Mouse (Mus musculus): ENCODE measurements around the gene Tbc1d1. TPM values are rescaled to one million over a fixed set of nuclear protein-coding genes. Genes with fewer than 3 reads are reported as not detected.

The Tbc1d1 gene
- total and polyA plus RNA-seq, 2 experiments from 2014 or later, result 5.9 to 20.5 TPM

DNA sequence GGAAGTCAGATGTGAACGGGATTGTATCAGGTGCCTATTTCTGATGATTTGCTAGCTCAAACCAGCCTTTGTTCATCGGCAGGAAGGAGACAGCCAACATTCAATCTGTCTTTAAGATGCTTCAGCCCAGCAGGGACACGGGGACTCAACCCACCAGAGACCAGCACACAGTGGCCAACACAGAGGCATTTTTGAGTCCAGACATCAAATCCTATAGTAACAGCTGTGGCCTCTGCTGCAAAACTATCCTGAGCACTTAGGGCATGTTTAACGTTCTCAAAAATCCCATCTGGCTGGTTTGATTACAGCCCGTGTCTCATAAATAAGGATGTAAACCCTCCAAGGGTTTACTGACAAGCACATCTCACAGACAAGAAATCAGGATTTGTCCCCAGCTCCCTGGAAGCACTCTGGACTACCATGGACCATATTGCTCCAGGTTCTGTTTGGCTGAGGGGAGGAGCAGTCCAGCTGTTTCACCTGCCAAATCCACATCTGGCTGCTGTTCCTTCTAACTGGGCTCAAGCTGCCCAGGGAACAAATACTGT, 207.8 kb downstream of the Tbc1d1 start:
- no peaks in the 10 kb centered on the region for H3K36me3 ChIP-seq (ENCODE audit: insufficient read depth)
- no peak for TF ChIP-seq CTCF (IDR thresholded peaks at IDR 0.05; ENCODE audit: low read depth)
- H3K9me3 ChIP-seq (ENCODE audit: low read length), result no peaks in the 10 kb centered on the region
- DNase-seq (no peak), ATAC-seq (peak; percentile 12; the same call in 1 of the 2 replicates)
- WGBS, result 49% methylated on average over 5 of the region's 5 CpGs
- H3K9ac ChIP-seq, result no peak overlapping the region
- H3K4me3 ChIP-seq (ENCODE audit: low read depth, low read length), result no peak overlapping the region
- H3K27me3 ChIP-seq (ENCODE audit: insufficient read depth, low read length), result no peaks in the 10 kb centered on the region
- H3K27ac ChIP-seq (ENCODE audit: low read depth, low read length), result peak overlapping the region; percentile 54
- H3K4me1 ChIP-seq (ENCODE audit: insufficient read depth), result peaks cover 6% of the 10 kb centered on the region; the same call in 1 of the 2 replicates
- no peak overlapping the region for H3K4me2 ChIP-seq (ENCODE audit: low read depth)

DNA sequence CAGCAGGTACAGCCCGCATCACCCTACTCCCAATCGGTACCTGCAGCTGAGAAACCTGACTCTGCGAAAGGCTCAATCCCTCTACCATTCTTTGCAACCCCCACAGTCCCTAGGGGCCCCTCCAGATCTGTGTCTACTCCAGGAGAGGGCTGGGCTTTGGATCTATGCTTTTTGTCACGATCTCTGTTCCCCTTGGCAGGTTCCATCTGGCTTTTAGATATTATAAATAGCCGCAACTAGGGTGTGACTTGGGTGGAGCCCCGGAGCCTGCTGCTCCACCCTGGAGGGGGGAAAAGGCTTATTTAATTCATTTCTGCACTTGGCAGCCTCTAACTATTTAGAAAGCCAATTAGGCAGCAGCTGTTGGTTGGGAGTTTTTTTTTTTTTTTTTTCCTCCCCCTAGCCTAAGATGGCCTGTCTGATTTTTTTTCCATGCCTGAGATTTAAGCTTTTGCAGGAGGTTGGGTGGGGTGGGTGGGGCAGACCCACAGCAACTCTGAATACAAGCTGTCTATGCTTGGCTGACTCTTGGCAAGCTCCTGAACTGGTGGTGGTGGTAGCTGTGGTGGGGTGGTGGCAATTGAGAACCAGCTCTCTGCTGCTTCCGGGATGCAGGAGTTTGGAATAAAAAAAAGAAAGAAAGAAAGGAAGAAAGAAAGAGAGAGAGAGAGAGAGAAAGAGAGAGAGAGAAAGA, 208.5 kb downstream of the Tbc1d1 start:
- DNase-seq (peak; percentile 52), ATAC-seq (peak; percentile 79)
- Histone ChIP-seq H3K4me3 (ENCODE audit: low read depth, low read length) (no peak overlapping the region), H3K9ac (no peak overlapping the region), H3K4me2 (ENCODE audit: low read depth) (no peak overlapping the region), H3K27me3 (ENCODE audit: insufficient read depth, low read length) (no peaks in the 10 kb centered on the region), H3K27ac (ENCODE audit: low read depth, low read length) (peak overlapping the region; percentile 54), H3K36me3 (ENCODE audit: insufficient read depth) (no peaks in the 10 kb centered on the region), H3K9me3 (ENCODE audit: low read length) (no peaks in the 10 kb centered on the region), H3K4me1 (ENCODE audit: insufficient read depth) (peaks cover 6% of the 10 kb centered on the region; the same call in 1 of the 2 replicates)
- WGBS, result 22% methylated on average over 7 of the region's 7 CpGs
- TF ChIP-seq CTCF (IDR thresholded peaks at IDR 0.05; ENCODE audit: low read depth), result no peak

DNA sequence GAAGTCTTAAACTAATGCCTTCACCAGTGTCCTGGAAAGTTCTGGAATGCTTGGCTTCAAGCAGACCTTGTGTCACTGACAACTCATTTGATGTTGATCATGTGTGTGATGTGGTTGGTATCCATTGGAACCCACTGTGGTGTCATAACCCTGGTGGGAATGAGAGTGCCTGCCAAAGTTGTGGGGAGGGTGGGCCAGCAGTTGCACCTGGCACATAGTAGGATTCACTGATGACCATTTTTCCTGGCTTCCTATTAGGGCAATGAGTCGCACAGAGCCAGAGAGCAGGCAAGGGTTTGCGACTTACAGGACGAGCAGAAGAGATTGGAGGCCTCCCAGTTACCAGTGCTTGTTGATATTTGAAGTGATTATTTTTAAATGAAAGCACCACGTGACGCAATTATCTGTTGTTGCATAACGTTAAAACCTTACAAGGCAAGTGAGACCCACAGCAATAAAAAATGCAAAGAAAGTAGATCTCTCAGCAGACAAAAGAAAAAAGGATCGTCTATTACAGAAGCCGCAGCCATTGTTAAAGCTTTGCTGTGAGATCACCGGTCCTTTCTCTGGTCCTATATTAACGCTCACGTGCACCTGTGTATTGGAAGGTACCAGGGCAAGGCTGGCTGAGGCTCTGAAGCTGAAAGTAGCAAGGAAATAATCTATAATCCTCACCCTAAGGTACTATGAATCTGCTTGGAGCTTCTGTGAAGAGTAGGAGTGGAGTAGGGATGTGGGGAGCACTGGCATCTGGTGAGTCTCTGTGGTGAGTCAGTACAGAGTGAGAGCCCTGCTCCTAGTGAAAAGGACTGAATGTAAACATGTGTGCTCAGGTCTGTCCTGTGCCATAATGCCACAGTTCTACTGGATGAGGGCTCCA, 209.3 kb downstream of the Tbc1d1 start:
- ATAC-seq, result no peak
- WGBS, result 53% methylated on average over 11 of the region's 11 CpGs
- Histone ChIP-seq H3K9me3 (ENCODE audit: low read length) (no peaks in the 10 kb centered on the region), H3K27me3 (ENCODE audit: insufficient read depth, low read length) (no peaks in the 10 kb centered on the region), H3K4me1 (ENCODE audit: insufficient read depth) (peaks cover 6% of the 10 kb centered on the region; the same call in 1 of the 2 replicates), H3K4me2 (ENCODE audit: low read depth) (no peak overlapping the region), H3K27ac (ENCODE audit: low read depth, low read length) (no peak overlapping the region), H3K4me3 (ENCODE audit: low read depth, low read length) (no peak overlapping the region), H3K36me3 (ENCODE audit: insufficient read depth) (no peaks in the 10 kb centered on the region), H3K9ac (no peak overlapping the region)
- TF ChIP-seq CTCF (IDR thresholded peaks at IDR 0.05; ENCODE audit: low read depth), result no peak
- DNase-seq, result no peak

DNA sequence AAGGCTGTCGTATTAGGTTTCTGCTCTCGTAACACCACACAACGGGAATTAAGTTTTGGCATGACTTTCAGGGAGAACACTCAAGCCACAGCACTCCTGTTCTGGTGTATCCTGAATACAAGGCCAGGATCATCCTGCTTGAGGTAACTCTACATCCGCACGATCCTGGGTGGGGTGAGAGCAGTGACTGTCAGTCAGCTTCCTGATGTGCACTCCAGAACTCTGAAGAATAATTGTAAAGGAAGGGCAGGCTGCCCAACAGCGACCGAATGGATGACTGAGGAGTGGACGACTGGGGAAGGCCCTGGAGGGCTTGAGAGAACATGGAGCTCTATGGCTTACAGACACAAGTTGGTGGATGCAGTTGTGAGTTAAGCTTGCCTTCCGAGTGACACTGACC, 210.0 kb downstream of the Tbc1d1 start:
- no peak for DNase-seq
- Histone ChIP-seq H3K9ac (no peak overlapping the region), H3K9me3 (ENCODE audit: low read length) (no peaks in the 10 kb centered on the region), H3K36me3 (ENCODE audit: insufficient read depth) (no peaks in the 10 kb centered on the region), H3K4me1 (ENCODE audit: insufficient read depth) (peaks cover 6% of the 10 kb centered on the region; the same call in 1 of the 2 replicates), H3K27me3 (ENCODE audit: insufficient read depth, low read length) (no peaks in the 10 kb centered on the region), H3K4me2 (ENCODE audit: low read depth) (no peak overlapping the region), H3K27ac (ENCODE audit: low read depth, low read length) (no peak overlapping the region), H3K4me3 (ENCODE audit: low read depth, low read length) (no peak overlapping the region)
- ATAC-seq, result no peak
- WGBS, result 85% methylated on average over 9 of the region's 9 CpGs
- no peak for TF ChIP-seq CTCF (IDR thresholded peaks at IDR 0.05; ENCODE audit: low read depth)

DNA sequence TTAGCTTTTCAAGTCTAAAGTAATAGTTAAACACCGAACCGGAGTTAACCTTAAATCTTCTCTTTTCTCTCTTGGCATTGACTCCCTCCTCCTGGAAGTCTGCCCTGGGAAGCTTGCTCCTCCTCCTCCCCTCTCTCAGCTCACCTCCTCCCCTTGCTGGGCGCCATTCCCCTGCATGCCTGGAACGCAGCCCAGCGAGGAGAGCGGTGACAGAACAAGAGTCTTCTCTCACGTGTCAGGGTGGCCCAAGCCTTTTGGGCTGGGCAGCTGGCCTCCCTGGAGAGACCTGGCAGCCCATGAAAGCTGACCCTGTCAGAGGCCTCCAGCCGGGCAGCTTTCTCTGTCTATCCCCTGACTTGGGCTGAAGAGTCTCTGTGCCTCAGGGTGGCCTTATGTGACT, 211.3 kb downstream of the Tbc1d1 start:
- Histone ChIP-seq H3K9me3 (ENCODE audit: low read length) (no peaks in the 10 kb centered on the region), H3K4me3 (ENCODE audit: low read depth, low read length) (no peak overlapping the region), H3K9ac (no peak overlapping the region), H3K36me3 (ENCODE audit: insufficient read depth) (no peaks in the 10 kb centered on the region), H3K4me2 (ENCODE audit: low read depth) (no peak overlapping the region), H3K4me1 (ENCODE audit: insufficient read depth) (peaks cover 6% of the 10 kb centered on the region; the same call in 1 of the 2 replicates), H3K27me3 (ENCODE audit: insufficient read depth, low read length) (no peaks in the 10 kb centered on the region), H3K27ac (ENCODE audit: low read depth, low read length) (no peak overlapping the region)
- TF ChIP-seq CTCF (IDR thresholded peaks at IDR 0.05; ENCODE audit: low read depth), result no peak
- ATAC-seq, result peak; percentile 34
- WGBS, result 6% methylated on average over 8 of the region's 8 CpGs
- DNase-seq, result peak; percentile 63

DNA sequence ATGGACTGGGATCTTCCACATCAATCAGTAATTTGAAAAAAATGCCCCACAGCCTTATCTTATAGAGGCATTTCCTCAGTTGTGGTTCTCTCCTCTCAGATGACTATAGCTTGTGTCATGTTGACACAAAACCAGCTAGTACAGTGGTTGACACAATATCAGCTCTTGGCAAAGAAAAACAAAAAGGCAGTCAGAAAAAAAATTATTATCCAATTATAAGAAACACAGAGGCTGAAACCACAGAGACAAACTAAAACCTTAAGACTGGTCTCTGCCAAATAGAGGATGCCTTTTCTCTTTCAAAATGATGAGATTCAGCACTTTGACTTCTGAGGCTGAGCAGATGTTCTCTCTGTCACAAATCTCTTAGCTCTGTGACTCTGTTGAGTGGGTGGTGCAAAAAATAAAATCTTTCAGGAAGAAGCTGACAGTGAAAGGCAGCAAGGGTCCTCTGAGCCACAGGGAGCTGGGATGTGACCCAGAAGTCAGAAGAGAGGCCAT, 215.3 kb downstream of the Tbc1d1 start:
- Histone ChIP-seq H3K9me3 (ENCODE audit: low read length) (no peaks in the 10 kb centered on the region), H3K4me2 (ENCODE audit: low read depth) (no peak overlapping the region), H3K4me3 (ENCODE audit: low read depth, low read length) (no peak overlapping the region), H3K27ac (ENCODE audit: low read depth, low read length) (no peak overlapping the region), H3K36me3 (ENCODE audit: insufficient read depth) (no peaks in the 10 kb centered on the region), H3K4me1 (ENCODE audit: insufficient read depth) (no peaks in the 10 kb centered on the region), H3K27me3 (ENCODE audit: insufficient read depth, low read length) (no peaks in the 10 kb centered on the region), H3K9ac (no peak overlapping the region)
- DNase-seq, result no peak
- no peak for TF ChIP-seq CTCF (IDR thresholded peaks at IDR 0.05; ENCODE audit: low read depth)
- ATAC-seq, result no peak

Measured in forebrain, postnatal 0 days (tissue).